Mouse (Mus musculus): ENCODE data around the gene Olfr136.

The Olfr136 gene

GRCm38 (mm10) chr17:38329531-38329930 is at the start of gene Olfr136:
Gene Olfr136, plus strand, starts transcription at chr17:38329831.
- no peak for DNase-seq (ENCODE audit: low read depth, low spot score)

DNA sequence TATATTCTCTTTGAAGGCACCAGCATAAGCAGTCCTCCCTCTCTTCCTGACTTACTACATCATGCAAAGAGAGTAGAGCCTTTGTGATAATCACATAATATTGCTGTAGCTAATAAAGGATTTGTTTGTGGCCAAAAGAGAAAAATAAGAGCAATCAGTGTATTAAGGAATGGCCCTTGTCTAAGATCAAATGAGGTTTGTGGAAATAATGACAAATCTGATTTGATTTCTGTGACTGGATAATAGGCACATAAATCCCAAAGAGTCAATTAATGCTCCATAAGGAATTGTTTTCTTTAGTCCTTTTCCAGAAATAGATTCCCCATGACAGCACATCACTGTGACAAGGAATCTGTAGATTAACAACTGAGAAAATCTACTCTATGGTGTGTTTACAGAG is 22.2 kb upstream of the Olfr136 start, which contains the start of gene Olfr137:
Olfr137 (minus strand) TSS at position 101 of the 400 bp plus-strand sequence.
- DNase-seq (ENCODE audit: low read depth, low spot score): no peak
